Mouse (Mus musculus) kidney, postnatal 4 days (tissue): ENCODE measurements around the gene Wwc1.

Experiments
- DNase-seq, 2 experiments: peaks; one replicate each; pipeline ENCODE4 v3.0.0; 2021; ENCODE audit warnings: mixed read lengths in 2 of 2

Wwc1 gene

GRCm38 (mm10) chr11:35980411-35980917 is at the start of gene Wwc1:
Gene Wwc1, minus strand, starts transcription at chr11:35980527.
- peak; percentile 82 to 86 for DNase-seq

GRCm38 (mm10) chr11:36020009-36020408 is 39.7 kb upstream of the Wwc1 start:
- DNase-seq = no peak

DNA sequence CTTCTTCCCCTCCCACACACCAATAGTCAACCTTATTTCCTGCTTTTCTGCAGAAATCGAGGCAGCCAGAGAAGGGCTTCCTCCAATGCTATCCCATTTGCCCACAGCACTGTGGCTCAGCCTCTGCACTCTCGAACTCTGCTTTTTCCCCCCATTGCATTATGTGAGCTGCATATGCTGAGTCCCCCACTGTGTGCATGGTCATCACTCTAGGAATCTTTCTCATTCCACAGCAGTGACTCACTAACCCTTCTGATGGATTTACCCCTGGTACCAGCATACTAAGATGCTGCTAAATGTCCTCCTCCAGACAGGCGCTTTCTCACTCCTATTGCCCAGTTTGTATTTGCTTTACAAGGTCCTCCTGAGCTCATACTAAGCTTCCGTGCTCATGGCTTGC is 32.9 kb upstream of the Wwc1 start:
- DNase-seq = no peak

DNA sequence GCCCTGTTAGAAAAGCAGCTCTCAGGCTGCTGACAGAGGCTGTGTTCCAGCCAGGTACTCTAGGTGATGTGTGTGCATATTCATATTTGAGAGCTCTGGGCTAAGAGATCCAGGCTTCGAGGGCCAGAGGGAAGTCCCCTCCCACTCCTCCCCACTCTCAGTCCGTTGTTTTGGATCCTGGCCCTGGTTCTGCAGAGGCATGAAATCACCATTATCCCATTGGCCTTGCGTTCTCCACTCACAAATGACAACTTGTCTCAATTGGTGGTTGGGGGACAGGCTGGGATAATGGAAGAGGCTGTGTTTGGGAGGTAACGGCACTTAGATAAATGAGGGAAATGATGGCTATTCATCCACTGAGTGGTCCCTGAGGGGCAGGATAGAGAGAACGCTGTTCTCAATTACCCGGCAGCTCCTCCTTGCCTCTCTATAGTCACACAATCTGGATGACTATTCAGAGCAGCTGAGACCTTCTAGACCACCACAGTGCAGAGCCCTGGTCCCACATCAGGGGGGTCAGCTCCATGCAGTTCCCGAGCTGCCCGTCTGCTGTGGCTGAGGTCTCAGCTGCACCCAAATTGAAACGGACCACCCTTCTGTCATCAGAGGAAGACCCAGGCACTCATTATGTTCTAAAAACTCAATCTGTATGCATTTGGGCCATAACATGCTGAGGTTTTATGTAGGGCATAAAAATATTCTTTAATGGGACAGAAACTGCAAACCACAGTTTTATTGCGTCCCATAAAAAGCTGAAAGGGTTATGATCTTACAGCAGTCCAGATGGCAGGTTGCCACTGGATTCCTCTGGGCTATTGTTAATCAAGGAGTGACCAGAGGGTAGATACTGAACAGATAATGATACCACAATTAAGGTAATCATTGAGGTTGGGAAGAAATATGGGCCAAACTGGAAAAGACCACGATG is 29.2 kb upstream of the Wwc1 start:
- DNase-seq = peak; percentile 43 to 64

DNA sequence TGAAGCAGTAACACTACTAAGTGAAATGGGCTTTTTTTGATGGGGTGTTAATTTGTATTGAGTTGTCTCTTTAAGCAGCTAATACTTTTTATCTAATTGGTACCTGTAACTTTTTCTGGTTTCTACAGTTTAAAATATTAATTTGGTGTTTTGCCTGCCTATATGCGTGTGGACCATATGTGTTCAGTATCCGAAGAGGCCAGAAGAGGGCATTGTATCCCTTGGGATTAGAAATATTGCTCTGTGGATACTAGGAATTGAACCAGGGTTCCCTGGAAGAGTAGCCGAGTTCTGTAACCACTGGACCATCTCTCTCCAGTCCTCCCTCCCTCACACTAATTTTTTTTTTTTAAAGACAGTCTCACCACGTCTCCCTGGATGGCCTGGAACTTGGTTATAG is 22.6 kb upstream of the Wwc1 start:
- no peak for DNase-seq

DNA sequence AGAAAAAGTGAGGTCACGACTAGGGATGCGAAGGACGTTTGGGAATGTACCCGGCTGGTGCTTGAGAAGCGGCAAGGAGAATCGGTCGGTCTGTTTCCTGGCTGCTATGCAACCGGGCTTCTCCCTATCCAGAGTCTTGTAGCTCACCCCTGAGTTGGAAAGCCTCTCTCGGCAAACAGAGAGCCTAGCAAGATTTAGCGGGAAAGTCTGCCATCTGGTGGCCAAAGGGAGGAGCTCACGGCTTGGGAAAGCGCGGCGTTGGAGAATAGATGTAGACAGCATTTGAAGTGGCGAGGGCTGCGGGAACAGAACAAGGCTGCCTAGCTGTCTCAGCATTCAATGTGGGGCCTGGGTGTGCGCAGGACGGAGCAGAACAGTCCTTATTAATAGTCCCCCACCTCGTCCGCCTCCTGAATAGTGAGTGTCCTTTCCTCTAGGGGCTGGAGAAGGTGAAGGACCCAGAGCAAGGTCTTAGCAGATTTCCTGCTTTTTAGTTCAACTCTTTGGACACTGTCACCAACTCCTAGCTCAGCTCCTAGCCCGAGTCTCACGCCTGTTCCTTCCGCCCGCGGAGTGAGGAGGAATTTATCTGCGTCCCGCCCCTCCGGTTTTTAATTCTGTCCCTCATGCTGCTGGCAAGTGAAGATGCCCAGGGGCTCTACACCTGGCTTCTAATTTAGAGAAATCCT is 21.1 kb upstream of the Wwc1 start:
- peak; percentile 89 to 91 for DNase-seq

DNA sequence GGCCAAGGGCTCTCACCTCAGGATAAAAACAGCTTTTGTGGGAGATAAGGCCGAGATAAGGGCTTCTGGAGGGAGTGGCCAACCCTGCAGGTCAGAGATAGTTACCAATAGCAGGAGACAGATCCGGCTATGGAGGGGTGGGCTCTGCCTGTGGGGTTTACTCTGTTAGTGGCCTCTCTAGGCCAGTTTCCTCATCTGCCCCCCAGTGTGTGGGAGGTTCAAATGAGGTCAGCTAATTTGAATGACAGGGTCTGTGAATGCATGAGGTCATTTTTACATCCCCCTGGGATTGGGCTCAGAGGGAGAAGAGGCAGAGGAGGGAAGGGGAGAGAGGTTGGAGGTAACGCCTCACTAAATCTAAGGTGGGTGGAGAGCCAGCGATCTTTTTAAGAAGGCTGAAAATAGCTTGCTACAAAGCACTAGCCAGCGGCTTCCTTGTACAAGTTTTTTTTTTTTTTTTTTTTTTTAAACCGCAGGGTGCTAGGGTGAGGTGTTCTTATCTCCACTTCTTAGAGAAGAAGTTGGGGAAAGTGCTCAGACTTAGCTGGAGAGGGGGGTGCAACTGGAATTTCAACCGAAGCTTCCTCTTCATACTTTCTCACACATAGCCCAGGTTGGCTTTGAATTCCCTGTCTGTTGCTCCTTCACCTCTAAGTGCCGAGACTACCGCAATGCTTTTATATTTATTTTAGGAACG is 20.4 kb upstream of the Wwc1 start:
- DNase-seq = no peak

DNA sequence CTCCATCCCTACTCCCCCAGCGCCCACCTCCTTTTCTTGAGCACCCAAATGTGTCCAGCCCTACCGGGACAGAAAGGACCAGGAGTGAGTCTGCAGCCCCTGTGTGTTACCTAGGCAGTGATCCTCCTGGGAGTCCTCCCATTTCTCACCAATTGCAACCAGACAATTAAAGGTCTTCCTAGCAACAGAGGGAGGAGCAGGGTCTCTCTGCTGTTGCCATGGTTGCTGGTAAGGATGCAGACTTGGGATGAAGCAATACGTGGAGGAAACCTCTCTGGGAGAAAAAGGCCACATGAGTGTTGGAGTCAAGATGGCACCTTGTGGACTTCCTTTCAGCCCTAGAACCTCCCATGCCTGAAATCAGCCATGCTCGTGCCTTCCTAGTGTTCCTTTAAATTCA is 19.7 kb upstream of the Wwc1 start:
- DNase-seq = no peak

- no peak for DNase-seq
Measured at GRCm38 (mm10) chr11:35998048-35998447, 17.7 kb upstream of the Wwc1 start.

DNA sequence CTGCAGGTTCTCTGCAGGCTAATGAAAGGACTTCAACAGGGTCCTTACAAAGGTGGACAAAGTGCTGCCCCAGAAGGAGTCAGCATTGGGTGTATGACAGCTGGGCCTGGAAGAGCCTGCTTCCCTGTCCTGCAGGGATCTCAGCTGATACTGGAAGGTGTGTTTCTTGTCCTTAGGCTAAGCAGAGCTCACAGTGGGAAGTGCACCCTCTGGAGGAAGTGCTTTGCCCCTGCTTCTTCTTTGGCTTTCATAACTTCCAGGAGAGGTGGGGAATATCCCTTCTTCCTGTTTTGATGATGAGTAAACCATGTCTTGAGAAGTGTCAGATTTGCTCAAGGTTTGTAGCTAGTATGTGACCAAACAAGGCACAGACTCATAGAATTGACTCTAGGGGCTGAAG is 15.0 kb upstream of the Wwc1 start:
- no peak for DNase-seq

- DNase-seq = no peak
Measured at GRCm38 (mm10) chr11:35991846-35992245, 11.5 kb upstream of the Wwc1 start.

GRCm38 (mm10) chr11:35989967-35990366 is 9.6 kb upstream of the Wwc1 start:
- DNase-seq = no peak

GRCm38 (mm10) chr11:35985841-35986393 is 5.6 kb upstream of the Wwc1 start:
- peak; percentile 54 to 71 for DNase-seq

GRCm38 (mm10) chr11:35982734-35983133 is 2.4 kb upstream of the Wwc1 start:
- DNase-seq = peak in 1 of 2 experiments; percentile 47

DNA sequence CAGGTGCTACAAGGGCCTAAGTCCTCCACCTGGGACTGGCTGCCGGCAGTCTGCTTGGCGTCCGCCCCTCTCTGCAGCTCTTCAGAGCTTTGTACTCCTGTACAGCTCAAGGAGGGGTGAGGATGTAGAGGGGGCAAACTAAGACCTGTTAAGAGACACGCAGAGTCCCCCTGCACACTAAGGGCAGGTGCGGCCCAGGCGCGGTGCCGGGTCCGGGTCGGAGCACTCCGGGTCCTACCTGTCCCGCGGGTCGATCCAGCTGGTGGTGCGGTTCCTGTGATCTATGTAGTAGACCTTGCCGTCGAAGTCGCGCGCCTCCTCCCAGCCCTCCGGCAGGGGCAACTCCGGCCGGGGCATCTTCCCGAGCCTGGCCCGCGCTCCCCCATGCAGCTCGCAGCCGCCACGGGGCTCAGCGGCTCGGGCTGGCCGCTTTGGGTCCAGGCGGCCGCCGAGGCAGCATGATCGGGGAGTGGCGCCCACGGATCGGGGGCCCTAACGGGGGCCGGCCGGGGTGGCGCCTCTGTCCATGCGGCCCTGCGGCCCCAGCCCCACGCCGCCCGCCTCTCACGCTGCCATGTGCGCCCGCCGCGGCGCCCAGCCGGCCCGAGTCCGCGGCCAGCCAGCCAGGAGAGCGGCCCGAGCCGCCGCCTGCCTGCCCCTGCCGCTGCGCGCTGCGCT is 455 bp downstream of the Wwc1 start:
- peak; percentile 45 to 67 for DNase-seq

DNA sequence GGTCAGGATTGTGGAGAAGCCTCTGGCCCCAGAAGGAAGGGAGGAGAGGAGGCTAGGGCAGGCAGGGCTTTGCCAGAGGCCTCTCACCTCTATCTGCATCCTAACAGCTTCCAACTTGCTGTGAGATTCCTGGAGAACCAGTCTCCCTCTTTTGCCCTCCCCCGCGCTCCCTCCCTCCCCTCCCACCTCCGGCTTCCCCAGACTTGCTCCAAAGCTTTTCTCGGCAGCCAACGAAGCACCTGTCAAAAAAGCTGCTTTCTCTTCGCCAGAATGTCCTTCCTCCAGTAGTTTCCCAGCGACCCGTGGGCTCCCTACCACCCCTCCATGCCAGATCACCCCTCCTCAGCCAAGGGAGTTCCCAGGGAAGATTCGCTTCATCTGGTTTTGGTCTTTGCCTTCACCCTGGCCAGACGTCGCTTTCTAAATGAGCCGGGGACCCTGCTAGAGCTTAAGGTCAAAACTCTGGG is 1.0 kb downstream of the Wwc1 start:
- peak in 1 of 2 experiments; percentile 47 for DNase-seq

- no peak for DNase-seq
Measured at GRCm38 (mm10) chr11:35977796-35978195, 2.5 kb downstream of the Wwc1 start.

DNA sequence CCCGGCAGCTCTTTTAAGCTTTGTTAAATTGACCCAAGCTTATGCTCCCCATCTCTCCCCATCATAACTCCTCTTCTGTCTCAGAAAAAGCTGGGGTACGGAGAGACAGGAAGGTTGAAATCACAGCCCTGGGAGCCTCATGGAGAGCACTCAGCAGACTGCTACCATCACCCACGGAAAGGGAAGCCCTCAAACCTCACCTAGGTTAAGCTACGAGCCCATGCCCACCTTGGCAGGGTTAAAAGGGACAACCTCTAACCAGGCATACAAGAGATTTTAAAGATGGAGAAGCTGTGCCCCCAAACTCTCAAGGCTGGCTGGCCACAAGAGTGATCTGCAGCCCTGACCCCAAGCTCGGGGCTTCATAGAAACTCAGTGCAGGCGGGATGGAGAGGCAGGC is 3.2 kb downstream of the Wwc1 start:
- no peak for DNase-seq

DNA sequence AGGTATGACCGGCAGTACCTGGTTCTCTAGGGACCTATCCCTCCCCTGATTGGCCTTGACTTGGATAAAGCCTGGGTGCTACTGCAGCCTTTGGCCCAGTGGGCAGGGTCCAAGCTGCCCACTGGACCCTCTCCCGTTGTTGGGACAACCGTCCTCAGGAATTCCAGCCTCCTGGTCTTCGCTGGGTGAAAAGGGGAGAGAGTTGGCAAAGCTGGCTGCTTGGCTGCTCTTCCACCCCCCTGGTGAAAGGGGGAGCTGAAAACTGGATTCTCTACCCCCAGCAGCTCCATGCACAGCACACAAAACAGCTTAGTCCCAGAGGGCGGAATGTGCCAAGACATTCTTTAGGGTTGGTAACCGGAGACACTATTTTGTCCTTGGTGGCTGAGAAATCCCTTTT is 3.8 kb downstream of the Wwc1 start:
- DNase-seq = peak; percentile 44 to 66

DNA sequence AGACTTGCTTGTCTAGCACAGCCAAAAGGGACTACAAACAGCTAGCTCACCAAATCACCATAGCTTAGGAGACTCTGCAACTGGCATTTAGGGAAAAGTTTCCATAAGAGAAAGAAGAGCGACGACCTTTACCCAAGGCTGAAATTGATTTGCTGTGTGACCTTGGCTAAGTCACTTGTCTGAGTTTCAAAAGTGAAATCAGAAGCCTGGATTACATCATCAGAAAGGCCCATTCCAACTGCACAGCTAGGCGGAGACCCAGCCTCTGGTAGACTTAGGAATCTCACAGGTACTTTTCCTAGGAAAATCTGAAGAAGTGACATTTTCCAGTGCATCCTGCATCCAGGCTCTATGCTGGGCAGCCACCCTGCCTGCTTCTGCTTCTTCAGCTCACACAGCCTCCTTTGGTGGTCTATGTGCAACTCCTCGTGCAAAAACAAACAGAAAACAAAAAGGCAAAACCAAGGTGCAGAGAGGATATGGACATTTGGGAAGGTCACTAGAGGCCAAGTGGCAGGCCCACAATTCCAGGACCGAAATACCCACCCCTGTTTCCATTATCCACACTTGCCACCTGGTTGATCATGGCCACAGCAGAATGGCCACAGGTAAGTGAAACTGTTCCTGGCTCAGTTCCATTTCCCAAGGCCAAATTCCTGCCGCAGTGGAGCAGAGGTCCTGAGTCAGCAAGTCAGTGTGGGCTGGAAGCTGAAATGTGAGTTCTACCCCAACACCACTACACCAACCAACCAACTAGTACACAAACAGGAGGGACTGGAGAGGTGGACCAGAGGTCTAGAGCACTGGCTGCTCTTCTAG is 5.5 kb downstream of the Wwc1 start:
- DNase-seq = peak; percentile 48 to 74

DNA sequence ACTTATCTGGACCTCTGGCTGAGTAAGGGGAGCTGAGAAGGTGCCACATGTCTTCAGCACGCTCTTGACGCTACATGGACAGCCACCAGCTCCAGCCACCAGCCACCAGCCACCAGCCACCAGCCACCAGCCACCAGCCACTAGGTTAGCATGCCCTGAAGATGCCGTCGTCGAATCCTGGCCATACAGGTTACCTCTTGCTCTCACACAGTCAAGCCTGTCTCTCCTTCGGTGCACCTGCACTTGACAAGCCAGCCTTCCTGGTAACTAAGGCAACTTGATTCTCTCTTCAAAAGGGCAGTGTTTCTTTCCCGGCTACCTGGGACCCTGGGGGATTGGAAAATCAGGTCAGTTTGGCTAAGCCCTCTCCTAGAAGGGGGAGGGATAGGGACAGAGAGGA is 7.2 kb downstream of the Wwc1 start:
- DNase-seq = no peak
